Mouse (Mus musculus): ENCODE results near the gene Ccnk. TPM values are rescaled to one million over a fixed set of nuclear protein-coding genes. Genes with fewer than 3 reads are reported as not detected.

Gene Ccnk
- total and polyA plus RNA-seq, 2 experiments from 2014 or later, result 2.1 to 12.1 TPM

- Histone ChIP-seq H3K36me3 (ENCODE audit: insufficient read depth, low read length) (no peaks in the 10 kb centered on the region), H3K4me2 (ENCODE audit: low read depth, low read length, poor library complexity, severe bottlenecking) (no peak overlapping the region), H3K27ac (ENCODE audit: low read depth, low read length) (no peak overlapping the region), H3K27me3 (ENCODE audit: insufficient read depth, low read length) (no peaks in the 10 kb centered on the region), H3K4me3 (ENCODE audit: low read depth, low read length) (no peak overlapping the region), H3K9ac (replicated peaks; ENCODE audit: low read length, poor library complexity, severe bottlenecking) (no peak overlapping the region), H3K4me1 (ENCODE audit: insufficient read depth, low read length) (peaks cover 16% of the 10 kb centered on the region), H3K9me3 (ENCODE audit: low read length) (no peaks in the 10 kb centered on the region)
- DNase-seq (ENCODE audit: low spot score) (no peak), ATAC-seq (ENCODE audit: low FRiP score) (no peak)
- TF ChIP-seq CTCF (IDR thresholded peaks at IDR 0.05), result no peak
- WGBS, result 74% methylated on average over 10 of the region's 10 CpGs
Measured at GRCm38 (mm10) chr12:108246759-108247500, 67.6 kb downstream of the Ccnk start.

GRCm38 (mm10) chr12:108249019-108249418, 69.6 kb downstream of the Ccnk start:
- H3K36me3 ChIP-seq (ENCODE audit: insufficient read depth, low read length), result no peaks in the 10 kb centered on the region
- H3K9me3 ChIP-seq (ENCODE audit: low read length), result no peaks in the 10 kb centered on the region
- ATAC-seq (ENCODE audit: low FRiP score) (no peak), DNase-seq (ENCODE audit: low spot score) (no peak)
- no peaks in the 10 kb centered on the region for H3K27me3 ChIP-seq (ENCODE audit: insufficient read depth, low read length)
- H3K27ac ChIP-seq (ENCODE audit: low read depth, low read length), result no peak overlapping the region
- H3K4me1 ChIP-seq (ENCODE audit: insufficient read depth, low read length), result peaks cover 15% of the 10 kb centered on the region
- H3K9ac ChIP-seq (replicated peaks; ENCODE audit: low read length, poor library complexity, severe bottlenecking), result no peak overlapping the region
- no peak overlapping the region for H3K4me2 ChIP-seq (ENCODE audit: low read depth, low read length, poor library complexity, severe bottlenecking)
- TF ChIP-seq CTCF (IDR thresholded peaks at IDR 0.05), result no peak
- H3K4me3 ChIP-seq (ENCODE audit: low read depth, low read length), result no peak overlapping the region
- 89% methylated on average over 8 of the region's 8 CpGs for WGBS

GRCm38 (mm10) chr12:108249522-108249921, 70.1 kb downstream of the Ccnk start:
- Histone ChIP-seq H3K4me2 (ENCODE audit: low read depth, low read length, poor library complexity, severe bottlenecking) (no peak overlapping the region), H3K9me3 (ENCODE audit: low read length) (no peaks in the 10 kb centered on the region), H3K9ac (replicated peaks; ENCODE audit: low read length, poor library complexity, severe bottlenecking) (no peak overlapping the region), H3K4me1 (ENCODE audit: insufficient read depth, low read length) (peaks cover 12% of the 10 kb centered on the region), H3K27me3 (ENCODE audit: insufficient read depth, low read length) (no peaks in the 10 kb centered on the region), H3K36me3 (ENCODE audit: insufficient read depth, low read length) (no peaks in the 10 kb centered on the region), H3K27ac (ENCODE audit: low read depth, low read length) (no peak overlapping the region), H3K4me3 (ENCODE audit: low read depth, low read length) (no peak overlapping the region)
- DNase-seq (ENCODE audit: low spot score) (peak; percentile 50), ATAC-seq (ENCODE audit: low FRiP score) (no peak)
- TF ChIP-seq CTCF (IDR thresholded peaks at IDR 0.05), result no peak
- 57% methylated on average over 10 of the region's 10 CpGs for WGBS

- H3K9me3 ChIP-seq (ENCODE audit: low read length), result no peaks in the 10 kb centered on the region
- H3K9ac ChIP-seq (replicated peaks; ENCODE audit: low read length, poor library complexity, severe bottlenecking), result no peak overlapping the region
- no peaks in the 10 kb centered on the region for H3K36me3 ChIP-seq (ENCODE audit: insufficient read depth, low read length)
- no peak overlapping the region for H3K4me2 ChIP-seq (ENCODE audit: low read depth, low read length, poor library complexity, severe bottlenecking)
- 93% methylated on average over 31 of the region's 31 CpGs for WGBS
- H3K4me3 ChIP-seq (ENCODE audit: low read depth, low read length), result no peak overlapping the region
- no peak overlapping the region for H3K27ac ChIP-seq (ENCODE audit: low read depth, low read length)
- no peaks in the 10 kb centered on the region for H3K27me3 ChIP-seq (ENCODE audit: insufficient read depth, low read length)
- ATAC-seq (ENCODE audit: low FRiP score), result no peak
- DNase-seq (ENCODE audit: low spot score), result no peak
- peaks cover 11% of the 10 kb centered on the region for H3K4me1 ChIP-seq (ENCODE audit: insufficient read depth, low read length)
- TF ChIP-seq CTCF (IDR thresholded peaks at IDR 0.05), result no peak
Measured at GRCm38 (mm10) chr12:108251034-108251792, 71.8 kb downstream of the Ccnk start.

- H3K36me3 ChIP-seq (ENCODE audit: insufficient read depth, low read length), result no peaks in the 10 kb centered on the region
- H3K4me2 ChIP-seq (ENCODE audit: low read depth, low read length, poor library complexity, severe bottlenecking), result no peak overlapping the region
- no peak for DNase-seq (ENCODE audit: low spot score)
- no peaks in the 10 kb centered on the region for H3K9me3 ChIP-seq (ENCODE audit: low read length)
- 75% methylated on average over 15 of the region's 15 CpGs for WGBS
- no peaks in the 10 kb centered on the region for H3K27me3 ChIP-seq (ENCODE audit: insufficient read depth, low read length)
- H3K9ac ChIP-seq (replicated peaks; ENCODE audit: low read length, poor library complexity, severe bottlenecking), result no peak overlapping the region
- H3K27ac ChIP-seq (ENCODE audit: low read depth, low read length), result no peak overlapping the region
- ATAC-seq (ENCODE audit: low FRiP score), result no peak
- TF ChIP-seq CTCF (IDR thresholded peaks at IDR 0.05), result no peak
- H3K4me3 ChIP-seq (ENCODE audit: low read depth, low read length), result no peak overlapping the region
- H3K4me1 ChIP-seq (ENCODE audit: insufficient read depth, low read length), result peaks cover 18% of the 10 kb centered on the region
Measured at GRCm38 (mm10) chr12:108251825-108252542, 72.6 kb downstream of the Ccnk start.

Other genes starting within 250 kb of the Ccnk start
- 55.2 and 56.8 TPM in 2 replicates for gene Bcl11b, start 176.0 kb upstream of the Ccnk start, total RNA-seq (2014; rRNA removed)
- 18.9 and 19.0 TPM in 2 replicates for gene Bcl11b, start 176.0 kb upstream of the Ccnk start, polyA plus RNA-seq (2015; fragmentation: Nextera tagmentation; extraction: Ambion mirVana)
- 74.6 and 95.5 TPM in 2 replicates for gene Setd3, start 265 bp upstream of the Ccnk start, total RNA-seq (2014; rRNA removed)
- gene Setd3, start 265 bp upstream of the Ccnk start, polyA plus RNA-seq (2015; fragmentation: Nextera tagmentation; extraction: Ambion mirVana), result 88.1 and 91.2 TPM in 2 replicates
- gene Ccdc85c, start 95.8 kb downstream of the Ccnk start, total RNA-seq (2014; rRNA removed), result 69.1 and 89.6 TPM in 2 replicates
- 16.6 and 19.9 TPM in 2 replicates for gene Ccdc85c, start 95.8 kb downstream of the Ccnk start, polyA plus RNA-seq (2015; fragmentation: Nextera tagmentation; extraction: Ambion mirVana)
- gene Hhipl1, start 126.7 kb downstream of the Ccnk start, total RNA-seq (2014; rRNA removed), result 9.3 and 10.4 TPM in 2 replicates
- gene Hhipl1, start 126.7 kb downstream of the Ccnk start, polyA plus RNA-seq (2015; fragmentation: Nextera tagmentation; extraction: Ambion mirVana), result 2.7 and 2.9 TPM in 2 replicates
- gene Cyp46a1, start 154.8 kb downstream of the Ccnk start, total RNA-seq (2014; rRNA removed), result 33.2 and 36.0 TPM in 2 replicates
- gene Cyp46a1, start 154.8 kb downstream of the Ccnk start, polyA plus RNA-seq (2015; fragmentation: Nextera tagmentation; extraction: Ambion mirVana), result 52.0 and 55.3 TPM in 2 replicates
- 43.9 and 52.0 TPM in 2 replicates for gene Eml1, start 191.4 kb downstream of the Ccnk start, total RNA-seq (2014; rRNA removed)
- gene Eml1, start 191.4 kb downstream of the Ccnk start, polyA plus RNA-seq (2015; fragmentation: Nextera tagmentation; extraction: Ambion mirVana), result 34.0 and 37.4 TPM in 2 replicates

All from midbrain, postnatal 0 days (tissue).